Mouse (Mus musculus): Measurements from ENCODE around the gene Ovca2. TPM values are rescaled to one million over a fixed set of nuclear protein-coding genes. Genes with fewer than 3 reads are reported as not detected.

The Ovca2 gene
- polyA plus RNA-seq, 1 experiment from 2014 or later = 15.2 TPM

GRCm38 (mm10) chr11:75210755-75211154 lies 32.1 kb upstream of the Ovca2 start:
- no peak for ATAC-seq (ENCODE audit: extremely low read depth, insufficient number of reproducible peaks, low FRiP score, low TSS enrichment)
- peaks cover 77% of the 10 kb centered on the region for H3K4me1 ChIP-seq
- H3K27me3 ChIP-seq (replicated peaks) = peaks cover 17% of the 10 kb centered on the region; the same call in 1 of the 2 replicates
- H3K27ac ChIP-seq (replicated peaks) = peak overlapping the region; percentile 99
- 62% methylated on average over 6 of the region's 6 CpGs for WGBS
- H3K4me3 ChIP-seq = no peak overlapping the region
- no peaks in the 10 kb centered on the region for H3K9me3 ChIP-seq
- peak overlapping the region; percentile 21; the same call in 1 of the 2 replicates for H3K9ac ChIP-seq
- H3K4me2 ChIP-seq = no peak overlapping the region
- H3K36me3 ChIP-seq = no peaks in the 10 kb centered on the region

GRCm38 (mm10) chr11:75210093-75210492 lies 31.5 kb upstream of the Ovca2 start:
- Histone ChIP-seq H3K36me3 (no peaks in the 10 kb centered on the region), H3K27ac (replicated peaks) (peak overlapping the region; percentile 30), H3K9me3 (no peaks in the 10 kb centered on the region), H3K27me3 (replicated peaks) (0 out of 2 replicates have a peak, but pooled peaks cover 14% of the 10 kb centered on the region), H3K4me1 (peaks cover 77% of the 10 kb centered on the region), H3K4me3 (no peak overlapping the region), H3K9ac (peak overlapping the region; percentile 47; the same call in 1 of the 2 replicates), H3K4me2 (no peak overlapping the region)
- WGBS = 67% methylated on average over 4 of the region's 4 CpGs
- no peak for ATAC-seq (ENCODE audit: extremely low read depth, insufficient number of reproducible peaks, low FRiP score, low TSS enrichment)

GRCm38 (mm10) chr11:75209363-75209762 lies 30.7 kb upstream of the Ovca2 start:
- Histone ChIP-seq H3K36me3 (no peaks in the 10 kb centered on the region), H3K4me3 (no peak overlapping the region), H3K9ac (0 out of 2 replicates have a peak overlapping the region, but pooled peaks have one; percentile 47), H3K9me3 (no peaks in the 10 kb centered on the region), H3K27ac (replicated peaks) (peak overlapping the region; percentile 30), H3K4me2 (no peak overlapping the region), H3K4me1 (peaks cover 77% of the 10 kb centered on the region), H3K27me3 (replicated peaks) (0 out of 2 replicates have a peak, but pooled peaks cover 7% of the 10 kb centered on the region)
- ATAC-seq (ENCODE audit: extremely low read depth, insufficient number of reproducible peaks, low FRiP score, low TSS enrichment) = no peak
- WGBS = 66% methylated on average over 4 of the region's 4 CpGs

GRCm38 (mm10) chr11:75206347-75206746 lies 27.7 kb upstream of the Ovca2 start:
- ATAC-seq (ENCODE audit: extremely low read depth, insufficient number of reproducible peaks, low FRiP score, low TSS enrichment) = no peak
- Histone ChIP-seq H3K4me2 (no peak overlapping the region), H3K9ac (no peak overlapping the region), H3K9me3 (no peaks in the 10 kb centered on the region), H3K4me3 (no peak overlapping the region), H3K27ac (replicated peaks) (no peak overlapping the region), H3K36me3 (no peaks in the 10 kb centered on the region), H3K4me1 (peaks cover 78% of the 10 kb centered on the region), H3K27me3 (replicated peaks) (no peaks in the 10 kb centered on the region)
- 83% methylated on average over 4 of the region's 4 CpGs for WGBS

- Histone ChIP-seq H3K9ac (peak overlapping the region; percentile 9), H3K36me3 (no peaks in the 10 kb centered on the region), H3K4me2 (no peak overlapping the region), H3K9me3 (no peaks in the 10 kb centered on the region), H3K27me3 (replicated peaks) (no peaks in the 10 kb centered on the region), H3K27ac (replicated peaks) (peak overlapping the region; percentile 6; the same call in 1 of the 2 replicates), H3K4me1 (peaks cover 66% of the 10 kb centered on the region), H3K4me3 (no peak overlapping the region)
- WGBS = 49% methylated on average over 9 of the region's 9 CpGs
- ATAC-seq (ENCODE audit: extremely low read depth, insufficient number of reproducible peaks, low FRiP score, low TSS enrichment) = no peak
These were observed 25.8 kb upstream of the Ovca2 start for GRCm38 (mm10) chr11:75204472-75204871.

- 73% methylated on average over 4 of the region's 4 CpGs for WGBS
- H3K9ac ChIP-seq = no peak overlapping the region
- no peak overlapping the region for H3K4me2 ChIP-seq
- H3K27me3 ChIP-seq (replicated peaks) = no peaks in the 10 kb centered on the region
- no peak overlapping the region for H3K4me3 ChIP-seq
- H3K27ac ChIP-seq (replicated peaks) = peak overlapping the region; percentile 6; the same call in 1 of the 2 replicates
- H3K9me3 ChIP-seq = no peaks in the 10 kb centered on the region
- peaks cover 60% of the 10 kb centered on the region for H3K4me1 ChIP-seq
- no peaks in the 10 kb centered on the region for H3K36me3 ChIP-seq
- no peak for ATAC-seq (ENCODE audit: extremely low read depth, insufficient number of reproducible peaks, low FRiP score, low TSS enrichment)
These were observed 25.3 kb upstream of the Ovca2 start for GRCm38 (mm10) chr11:75203926-75204325.

GRCm38 (mm10) chr11:75201721-75202120 lies 23.1 kb upstream of the Ovca2 start:
- Histone ChIP-seq H3K4me3 (no peak overlapping the region), H3K4me2 (no peak overlapping the region), H3K4me1 (peaks cover 54% of the 10 kb centered on the region), H3K9ac (peak overlapping the region; percentile 13; the same call in 1 of the 2 replicates), H3K27ac (replicated peaks) (no peak overlapping the region), H3K27me3 (replicated peaks) (peaks cover 19% of the 10 kb centered on the region), H3K36me3 (no peaks in the 10 kb centered on the region), H3K9me3 (no peaks in the 10 kb centered on the region)
- 60% methylated on average over 8 of the region's 8 CpGs for WGBS
- no peak for ATAC-seq (ENCODE audit: extremely low read depth, insufficient number of reproducible peaks, low FRiP score, low TSS enrichment)

GRCm38 (mm10) chr11:75200935-75201334 lies 22.3 kb upstream of the Ovca2 start:
- H3K4me2 ChIP-seq = no peak overlapping the region
- H3K27me3 ChIP-seq (replicated peaks) = peaks cover 27% of the 10 kb centered on the region
- ATAC-seq (ENCODE audit: extremely low read depth, insufficient number of reproducible peaks, low FRiP score, low TSS enrichment) = no peak
- H3K4me1 ChIP-seq = peaks cover 57% of the 10 kb centered on the region
- 85% methylated on average over 12 of the region's 12 CpGs for WGBS
- no peak overlapping the region for H3K4me3 ChIP-seq
- H3K27ac ChIP-seq (replicated peaks) = no peak overlapping the region
- H3K36me3 ChIP-seq = no peaks in the 10 kb centered on the region
- H3K9me3 ChIP-seq = no peaks in the 10 kb centered on the region
- no peak overlapping the region for H3K9ac ChIP-seq

- ATAC-seq (ENCODE audit: extremely low read depth, insufficient number of reproducible peaks, low FRiP score, low TSS enrichment) = no peak
- H3K4me1 ChIP-seq = peaks cover 57% of the 10 kb centered on the region
These were observed 21.3 kb upstream of the Ovca2 start for GRCm38 (mm10) chr11:75199951-75200350.

GRCm38 (mm10) chr11:75198792-75199191 lies 20.2 kb upstream of the Ovca2 start:
- H3K9ac ChIP-seq = no peak overlapping the region
- H3K36me3 ChIP-seq = no peaks in the 10 kb centered on the region
- no peak overlapping the region for H3K4me3 ChIP-seq
- no peak overlapping the region for H3K4me2 ChIP-seq
- no peak overlapping the region for H3K27ac ChIP-seq (replicated peaks)
- H3K9me3 ChIP-seq = no peaks in the 10 kb centered on the region
- WGBS = 67% methylated on average over 4 of the region's 4 CpGs
- ATAC-seq (ENCODE audit: extremely low read depth, insufficient number of reproducible peaks, low FRiP score, low TSS enrichment) = no peak
- H3K4me1 ChIP-seq = peaks cover 57% of the 10 kb centered on the region
- peaks cover 48% of the 10 kb centered on the region for H3K27me3 ChIP-seq (replicated peaks)

More at GRCm38 (mm10) chr11:75199951-75200350, 21.3 kb upstream of the Ovca2 start:
- H3K36me3 ChIP-seq = no peaks in the 10 kb centered on the region
- no peak overlapping the region for H3K4me2 ChIP-seq
- H3K4me3 ChIP-seq = no peak overlapping the region
- peaks cover 36% of the 10 kb centered on the region for H3K27me3 ChIP-seq (replicated peaks)
- WGBS = 75% methylated on average over 5 of the region's 5 CpGs
- H3K9ac ChIP-seq = no peak overlapping the region
- H3K9me3 ChIP-seq = no peaks in the 10 kb centered on the region
- no peak overlapping the region for H3K27ac ChIP-seq (replicated peaks)

GRCm38 (mm10) chr11:75197956-75198355 lies 19.3 kb upstream of the Ovca2 start:
- Histone ChIP-seq H3K36me3 (no peaks in the 10 kb centered on the region), H3K4me2 (no peak overlapping the region), H3K9ac (no peak overlapping the region), H3K27me3 (replicated peaks) (peaks cover 56% of the 10 kb centered on the region), H3K4me3 (no peak overlapping the region), H3K9me3 (no peaks in the 10 kb centered on the region), H3K4me1 (peaks cover 57% of the 10 kb centered on the region), H3K27ac (replicated peaks) (no peak overlapping the region)
- no peak for ATAC-seq (ENCODE audit: extremely low read depth, insufficient number of reproducible peaks, low FRiP score, low TSS enrichment)
- 40% methylated on average over 7 of the region's 7 CpGs for WGBS

GRCm38 (mm10) chr11:75196131-75196530 lies 17.5 kb upstream of the Ovca2 start:
- H3K4me2 ChIP-seq = peak overlapping the region; percentile 89
- no peaks in the 10 kb centered on the region for H3K9me3 ChIP-seq
- 68% methylated on average over 6 of the region's 6 CpGs for WGBS
- peaks cover 68% of the 10 kb centered on the region for H3K27me3 ChIP-seq (replicated peaks)
- H3K36me3 ChIP-seq = no peaks in the 10 kb centered on the region
- no peak overlapping the region for H3K27ac ChIP-seq (replicated peaks)
- no peak overlapping the region for H3K4me3 ChIP-seq
- H3K9ac ChIP-seq = no peak overlapping the region
- no peak for ATAC-seq (ENCODE audit: extremely low read depth, insufficient number of reproducible peaks, low FRiP score, low TSS enrichment)
- H3K4me1 ChIP-seq = peaks cover 57% of the 10 kb centered on the region
